Mouse (Mus musculus): ENCODE measurements around the gene Cdh5. TPM values are rescaled to one million over a fixed set of nuclear protein-coding genes. Genes with fewer than 3 reads are reported as not detected.
"Not testable (repeated sequence)": the region's sequence is repeated elsewhere in the genome, so short reads cannot be mapped to it uniquely, and the experiment has no call there.

Cdh5 gene
- polyA plus RNA-seq (2016; fragmentation: Nextera tagmentation; extraction: Ambion mirVana) = 16.2 and 19.2 TPM in 2 replicates

DNA sequence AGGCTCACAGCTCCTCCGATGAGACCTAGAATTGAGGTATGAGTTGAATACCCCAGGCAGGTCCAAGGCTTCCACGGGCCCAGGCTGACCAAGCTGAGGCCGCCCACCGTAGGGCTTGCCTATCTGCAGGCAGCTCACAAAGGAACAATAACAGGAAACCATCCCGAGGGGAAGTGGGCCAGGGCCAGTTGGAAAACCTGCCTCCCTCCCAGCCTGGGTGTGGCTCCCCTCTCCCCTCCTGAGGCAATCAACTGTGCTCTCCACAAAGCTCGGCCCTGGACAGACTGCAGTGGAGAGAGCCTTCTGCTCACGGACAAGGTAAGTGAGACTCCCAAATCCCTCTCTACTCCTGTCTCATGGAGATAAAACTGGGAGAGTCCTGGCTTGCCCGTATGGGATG is at the start of gene Cdh5:
TSS of gene Cdh5 (plus strand) at position 211 of the 400 bp plus-strand sequence.
- Histone ChIP-seq H3K36me3 (no peaks in the 10 kb centered on the region), H3K4me2 (no peak within 1 kb of the TSS), H3K4me3 (replicated peaks) (peak within 1 kb of the TSS; percentile 7; the same call in 1 of the 2 replicates), H3K9me3 (no peaks in the 10 kb centered on the region), H3K27me3 (no peaks in the 10 kb centered on the region), H3K4me1 (replicated peaks) (peaks cover 4% of the 10 kb centered on the region), H3K9ac (replicated peaks) (no peak within 1 kb of the TSS), H3K27ac (no peak within 1 kb of the TSS)
- 76% methylated on average over 8 of the region's 8 CpGs for WGBS
- no peak for ATAC-seq (ENCODE audit: insufficient number of reproducible peaks, insufficient read depth, low FRiP score, low TSS enrichment, low read depth)

DNA sequence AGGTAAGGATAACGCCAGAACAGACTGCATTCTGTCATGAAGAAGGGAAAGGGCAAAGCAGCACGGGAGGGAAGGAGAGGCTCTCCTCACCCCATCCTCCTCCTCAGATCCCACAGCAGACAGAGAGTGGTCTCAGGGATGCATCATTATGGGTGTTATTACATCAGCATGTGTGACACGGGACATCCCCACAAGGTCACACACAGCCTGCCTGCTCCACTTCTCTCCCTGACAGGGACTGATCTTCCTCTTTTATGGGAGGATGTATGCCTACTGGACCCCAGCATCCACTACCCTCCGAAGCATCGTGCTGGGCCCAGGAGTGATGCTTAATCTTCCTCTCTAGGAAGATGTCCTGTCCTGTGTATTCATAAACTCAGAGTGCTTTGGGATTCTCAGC is 41.5 kb upstream of the Cdh5 start:
- no peaks in the 10 kb centered on the region for H3K9me3 ChIP-seq
- no peak overlapping the region for H3K27ac ChIP-seq
- 72% methylated on average over 5 of the region's 5 CpGs for WGBS
- no peaks in the 10 kb centered on the region for H3K36me3 ChIP-seq
- H3K4me2 ChIP-seq = no peak overlapping the region
- H3K9ac ChIP-seq (replicated peaks) = no peak overlapping the region
- no peak overlapping the region for H3K4me3 ChIP-seq (replicated peaks)
- no peak for ATAC-seq (ENCODE audit: insufficient number of reproducible peaks, insufficient read depth, low FRiP score, low TSS enrichment, low read depth)
- H3K27me3 ChIP-seq = no peaks in the 10 kb centered on the region
- H3K4me1 ChIP-seq (replicated peaks) = peaks cover 16% of the 10 kb centered on the region

DNA sequence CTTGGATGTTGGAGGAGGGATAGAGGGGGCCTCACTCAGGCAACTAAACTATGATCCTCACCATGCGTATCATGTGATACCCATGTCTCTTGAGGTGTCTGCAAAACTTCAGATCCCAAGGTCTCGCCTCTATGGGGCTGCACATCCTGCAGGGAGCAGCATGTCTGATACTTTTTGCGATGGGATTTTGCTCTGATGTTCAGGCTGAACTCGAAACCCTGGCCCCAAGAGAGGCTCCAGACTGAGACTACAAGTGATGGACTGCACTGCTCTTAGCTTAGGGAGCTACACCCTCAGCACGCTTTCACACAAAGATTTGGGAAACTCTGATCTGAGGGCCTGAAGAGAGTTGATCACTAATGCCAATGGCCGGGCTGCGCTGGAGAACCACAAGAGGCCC is 41.0 kb upstream of the Cdh5 start:
- 84% methylated on average over 7 of the region's 7 CpGs for WGBS
- Histone ChIP-seq H3K4me2 (no peak overlapping the region), H3K4me3 (replicated peaks) (no peak overlapping the region), H3K36me3 (no peaks in the 10 kb centered on the region), H3K4me1 (replicated peaks) (peaks cover 16% of the 10 kb centered on the region), H3K27me3 (no peaks in the 10 kb centered on the region), H3K9ac (replicated peaks) (no peak overlapping the region), H3K9me3 (no peaks in the 10 kb centered on the region), H3K27ac (no peak overlapping the region)
- ATAC-seq (ENCODE audit: insufficient number of reproducible peaks, insufficient read depth, low FRiP score, low TSS enrichment, low read depth) = no peak

DNA sequence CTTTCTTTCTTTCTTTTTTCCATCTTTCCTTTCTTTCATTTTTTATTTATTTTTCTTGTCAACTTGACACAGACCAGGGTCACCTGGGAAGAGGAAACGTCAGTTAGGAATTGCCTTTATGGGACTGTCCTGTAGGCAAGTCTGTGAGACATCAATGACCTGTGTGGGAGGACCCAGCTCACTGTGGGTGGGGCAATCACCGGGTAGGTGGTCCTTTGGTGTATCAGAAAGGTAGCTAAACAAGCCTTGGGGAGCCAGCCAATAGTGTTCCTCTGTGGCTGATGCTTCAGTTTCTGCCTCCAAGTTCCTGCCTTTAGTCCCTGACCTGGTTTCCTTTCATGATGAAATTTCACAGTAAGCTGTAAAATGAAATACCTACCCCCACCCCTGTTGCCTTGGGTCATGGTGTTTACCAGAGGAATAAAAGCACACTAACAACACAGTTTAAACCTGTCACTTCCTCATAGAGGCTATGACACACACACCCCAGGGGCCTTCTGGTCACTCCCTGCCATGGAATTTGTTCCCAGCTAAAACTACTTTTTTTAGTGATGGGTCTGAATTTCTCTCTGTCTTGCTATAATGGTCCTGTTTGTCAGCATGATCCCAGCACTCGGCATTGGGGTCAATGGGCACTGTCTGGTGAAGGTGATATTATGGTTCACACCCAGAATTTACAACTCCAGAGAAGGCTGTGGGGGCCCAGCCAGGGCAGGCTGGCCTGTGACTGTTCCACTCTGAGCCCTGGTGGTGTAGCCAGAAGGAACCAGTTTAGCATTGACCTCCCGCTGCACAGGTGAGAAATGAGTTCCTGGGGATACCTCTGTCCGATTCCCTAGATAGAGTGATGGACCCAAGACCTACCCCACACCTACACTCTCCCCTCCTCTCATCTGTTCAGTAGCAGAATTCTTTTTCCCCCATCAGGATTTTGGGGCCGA is 40.1 kb upstream of the Cdh5 start:
- Histone ChIP-seq H3K27ac (no peak overlapping the region), H3K4me1 (replicated peaks) (peaks cover 16% of the 10 kb centered on the region), H3K4me2 (no peak overlapping the region), H3K9ac (replicated peaks) (no peak overlapping the region), H3K27me3 (no peaks in the 10 kb centered on the region), H3K9me3 (no peaks in the 10 kb centered on the region), H3K4me3 (replicated peaks) (no peak overlapping the region), H3K36me3 (no peaks in the 10 kb centered on the region)
- 59% methylated on average over 6 of the region's 6 CpGs for WGBS
- ATAC-seq (ENCODE audit: insufficient number of reproducible peaks, insufficient read depth, low FRiP score, low TSS enrichment, low read depth) = no peak; the same call in 1 of the 2 replicates

DNA sequence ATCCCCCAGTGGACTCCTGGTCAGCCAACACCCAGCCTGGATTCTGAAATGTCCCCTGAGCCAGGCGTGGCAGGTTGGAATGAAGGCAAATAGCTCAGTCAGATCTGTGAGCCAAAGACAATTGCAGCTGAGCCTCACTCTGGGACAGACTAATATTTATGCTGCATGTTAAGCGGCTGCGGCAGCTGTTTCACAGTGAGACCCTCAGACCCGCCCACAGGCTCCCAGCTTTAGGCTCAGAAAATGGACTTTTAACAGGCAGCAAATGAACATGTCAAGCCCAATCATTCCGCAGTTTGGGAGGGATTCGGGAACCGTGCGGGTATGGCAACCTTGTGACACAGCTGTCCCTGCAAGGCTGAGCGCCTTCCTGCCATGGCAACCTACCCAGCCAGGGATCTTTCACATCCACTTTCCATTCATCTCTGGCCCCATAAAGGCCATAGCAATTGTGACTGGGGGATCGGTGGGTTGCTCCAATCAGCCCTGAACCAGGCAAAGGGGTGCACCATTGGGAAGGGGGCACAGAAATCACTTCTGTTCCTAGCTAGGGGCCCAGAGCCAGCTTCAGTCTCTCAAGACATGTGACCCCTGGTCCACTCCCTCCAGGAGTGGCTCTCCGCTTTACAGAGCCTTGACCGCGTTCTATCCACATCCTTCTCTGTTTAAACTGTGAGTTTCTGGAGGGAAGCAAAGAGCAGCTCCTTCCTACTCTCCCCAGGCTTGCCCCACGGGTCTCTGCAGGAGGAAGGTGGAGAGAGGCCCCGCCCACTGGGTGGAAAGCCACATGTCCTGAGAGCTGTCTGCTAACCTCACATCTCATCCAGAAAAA is 39.2 kb upstream of the Cdh5 start:
- no peaks in the 10 kb centered on the region for H3K27me3 ChIP-seq
- H3K27ac ChIP-seq = no peak overlapping the region
- peaks cover 16% of the 10 kb centered on the region for H3K4me1 ChIP-seq (replicated peaks)
- no peaks in the 10 kb centered on the region for H3K9me3 ChIP-seq
- no peaks in the 10 kb centered on the region for H3K36me3 ChIP-seq
- no peak overlapping the region for H3K4me2 ChIP-seq
- no peak overlapping the region for H3K4me3 ChIP-seq (replicated peaks)
- ATAC-seq (ENCODE audit: insufficient number of reproducible peaks, insufficient read depth, low FRiP score, low TSS enrichment, low read depth) = no peak
- 65% methylated on average over 15 of the region's 15 CpGs for WGBS
- H3K9ac ChIP-seq (replicated peaks) = no peak overlapping the region

DNA sequence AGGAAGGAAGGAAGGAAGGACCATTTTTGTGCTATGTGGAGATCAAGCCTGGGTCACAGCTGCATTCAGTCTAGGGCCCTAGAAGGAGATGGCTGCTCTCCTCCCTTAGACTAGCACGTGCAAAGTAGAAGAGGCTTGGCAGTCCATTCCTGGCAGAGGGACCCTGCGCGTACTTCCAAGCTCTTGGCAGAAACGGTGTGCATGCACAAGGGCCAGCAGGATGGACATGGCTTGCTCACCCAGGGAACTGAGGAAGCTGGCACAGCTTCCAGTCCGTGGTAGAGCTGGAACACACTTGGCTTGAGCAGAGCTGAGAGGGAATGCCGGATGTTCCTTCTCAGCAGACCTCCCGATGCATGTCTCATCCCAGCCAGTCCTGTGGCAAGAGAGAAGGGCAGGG is 36.2 kb upstream of the Cdh5 start:
- no peaks in the 10 kb centered on the region for H3K36me3 ChIP-seq
- no peaks in the 10 kb centered on the region for H3K27me3 ChIP-seq
- no peak overlapping the region for H3K4me2 ChIP-seq
- H3K27ac ChIP-seq = no peak overlapping the region
- H3K9ac ChIP-seq (replicated peaks) = no peak overlapping the region
- ATAC-seq (ENCODE audit: insufficient number of reproducible peaks, insufficient read depth, low FRiP score, low TSS enrichment, low read depth) = no peak
- no peak overlapping the region for H3K4me3 ChIP-seq (replicated peaks)
- H3K9me3 ChIP-seq = no peaks in the 10 kb centered on the region
- 88% methylated on average over 7 of the region's 7 CpGs for WGBS
- H3K4me1 ChIP-seq (replicated peaks) = peaks cover 17% of the 10 kb centered on the region

DNA sequence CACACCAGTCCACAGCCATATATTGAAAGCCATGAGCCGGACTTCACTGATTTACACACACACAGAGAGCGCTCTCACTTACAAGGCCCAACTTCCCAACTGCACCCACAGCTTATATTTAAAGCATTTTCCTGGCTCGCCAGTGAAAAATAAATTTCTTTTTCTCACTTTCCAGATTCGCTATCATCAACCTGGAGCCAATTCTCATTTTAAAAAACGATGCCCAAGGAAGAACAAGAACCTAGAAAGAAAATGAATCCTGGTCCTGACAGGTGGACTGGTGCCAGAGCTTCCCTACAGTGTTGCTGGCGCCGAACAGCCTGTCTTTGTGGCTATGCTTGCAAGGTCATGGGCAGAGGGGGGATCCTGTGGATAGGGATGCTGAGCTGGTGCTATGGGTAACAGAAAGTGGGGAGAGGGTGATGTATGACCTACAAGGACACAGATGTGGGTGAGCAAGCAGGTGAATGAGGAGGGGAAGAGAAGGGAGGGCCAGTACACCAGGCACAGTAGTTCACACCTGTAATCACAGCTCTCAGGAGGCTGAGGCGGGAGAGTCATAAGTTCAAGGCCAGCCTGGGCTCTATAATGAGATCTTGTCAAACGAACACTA is 35.4 kb upstream of the Cdh5 start:
- WGBS = 90% methylated on average over 9 of the region's 9 CpGs
- no peak overlapping the region for H3K9ac ChIP-seq (replicated peaks)
- no peaks in the 10 kb centered on the region for H3K9me3 ChIP-seq
- no peaks in the 10 kb centered on the region for H3K36me3 ChIP-seq
- H3K4me3 ChIP-seq (replicated peaks) = no peak overlapping the region
- peaks cover 25% of the 10 kb centered on the region for H3K4me1 ChIP-seq (replicated peaks)
- ATAC-seq (ENCODE audit: insufficient number of reproducible peaks, insufficient read depth, low FRiP score, low TSS enrichment, low read depth) = no peak
- H3K4me2 ChIP-seq = no peak overlapping the region
- H3K27me3 ChIP-seq = no peaks in the 10 kb centered on the region
- H3K27ac ChIP-seq = no peak overlapping the region

DNA sequence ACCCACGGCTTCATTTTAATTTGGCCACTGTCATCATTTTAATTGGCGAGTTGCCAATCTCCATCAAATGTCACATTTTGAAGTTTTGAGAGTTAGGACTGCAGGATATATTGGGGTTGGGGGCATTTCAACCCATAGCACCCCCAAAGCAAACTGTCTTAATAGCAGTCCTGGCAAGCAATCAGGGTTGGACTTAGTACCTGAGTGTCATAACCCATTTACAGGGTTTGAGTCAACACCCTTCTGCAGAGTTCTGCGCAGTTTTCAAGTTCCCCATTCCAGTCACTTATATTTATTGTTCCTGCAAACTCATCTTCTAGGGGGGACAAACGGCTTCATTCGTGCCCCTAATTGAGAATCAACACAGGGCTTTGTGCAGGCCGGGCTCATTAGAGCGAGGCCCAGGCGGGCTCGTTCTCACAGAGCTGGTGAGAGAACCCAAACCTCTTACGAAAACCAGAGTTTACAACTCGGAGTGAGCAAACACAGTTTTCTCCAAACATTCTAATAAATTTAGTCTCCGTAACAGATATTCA is 34.0 kb upstream of the Cdh5 start:
- ATAC-seq (ENCODE audit: insufficient number of reproducible peaks, insufficient read depth, low FRiP score, low TSS enrichment, low read depth) = no peak
- Histone ChIP-seq H3K9ac (replicated peaks) (no peak overlapping the region), H3K27ac (no peak overlapping the region), H3K4me2 (no peak overlapping the region), H3K36me3 (no peaks in the 10 kb centered on the region), H3K27me3 (no peaks in the 10 kb centered on the region), H3K4me1 (replicated peaks) (peaks cover 13% of the 10 kb centered on the region), H3K9me3 (no peaks in the 10 kb centered on the region), H3K4me3 (replicated peaks) (no peak overlapping the region)
- WGBS = 74% methylated on average over 12 of the region's 12 CpGs

DNA sequence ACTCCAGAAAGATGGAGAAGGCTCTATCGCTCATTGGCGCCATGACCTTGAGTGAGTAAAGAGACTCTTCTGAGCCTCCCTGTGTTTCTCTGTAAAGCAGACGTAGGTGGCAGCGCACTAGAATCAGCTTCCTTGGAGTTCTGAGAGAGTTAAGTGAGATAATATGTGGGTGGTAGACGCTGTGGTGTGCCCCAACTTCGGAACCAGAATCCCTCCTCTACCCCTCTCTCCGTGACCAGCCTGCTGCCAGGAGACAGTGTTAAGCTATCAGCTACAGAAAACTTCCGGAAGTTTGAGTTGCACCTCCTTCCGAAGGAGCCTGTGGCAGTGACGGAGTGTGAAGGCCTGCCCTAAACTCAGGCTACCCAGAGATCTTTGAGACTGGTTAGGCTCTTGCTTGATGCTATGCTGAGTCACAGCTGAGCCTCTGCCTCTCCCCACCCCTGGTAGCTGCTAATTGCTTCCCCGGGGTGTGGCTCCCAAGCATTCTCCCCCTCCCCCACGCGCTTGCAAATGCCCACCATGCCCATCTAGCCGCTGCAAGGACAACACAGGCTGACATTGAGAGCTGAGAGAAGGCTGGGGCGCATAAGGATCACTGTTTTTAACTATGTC is 32.9 kb upstream of the Cdh5 start:
- no peak overlapping the region for H3K27ac ChIP-seq
- H3K9me3 ChIP-seq = no peaks in the 10 kb centered on the region
- no peak overlapping the region for H3K9ac ChIP-seq (replicated peaks)
- no peaks in the 10 kb centered on the region for H3K36me3 ChIP-seq
- H3K4me2 ChIP-seq = no peak overlapping the region
- no peak for ATAC-seq (ENCODE audit: insufficient number of reproducible peaks, insufficient read depth, low FRiP score, low TSS enrichment, low read depth)
- H3K4me1 ChIP-seq (replicated peaks) = peaks cover 12% of the 10 kb centered on the region
- no peaks in the 10 kb centered on the region for H3K27me3 ChIP-seq
- no peak overlapping the region for H3K4me3 ChIP-seq (replicated peaks)
- 71% methylated on average over 15 of the region's 15 CpGs for WGBS

DNA sequence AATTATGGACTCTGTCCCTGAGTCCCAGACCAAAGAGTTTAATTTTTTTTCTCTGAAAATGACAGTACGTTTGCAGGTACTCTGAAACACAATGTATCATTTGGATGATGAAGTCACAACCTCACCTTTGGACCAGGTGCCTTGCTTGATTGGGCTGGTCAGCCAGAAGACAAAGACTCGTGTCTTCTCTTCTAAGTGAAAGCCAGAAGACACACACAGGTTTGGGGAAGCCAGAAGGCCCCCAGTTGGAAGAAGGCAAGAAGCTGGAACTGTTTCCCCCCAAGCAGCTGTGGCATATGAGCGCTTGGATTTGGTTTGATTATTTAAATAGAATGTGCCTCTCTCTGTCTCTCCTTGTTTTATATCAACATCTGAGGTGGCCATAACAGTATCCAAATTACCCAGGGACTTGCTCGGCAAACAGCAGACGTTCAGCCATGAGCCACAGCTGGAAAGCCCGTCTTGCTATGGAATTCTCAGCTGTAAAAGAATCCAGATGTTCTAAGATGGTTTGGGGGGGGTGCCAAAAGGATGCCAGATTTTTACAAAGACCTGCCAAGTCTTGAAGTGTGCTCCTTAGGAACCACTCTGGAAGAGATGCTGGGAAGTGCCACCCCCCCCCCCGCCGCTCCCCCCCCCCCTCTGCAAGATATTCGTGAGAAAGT is 31.1 kb upstream of the Cdh5 start:
- not testable (repeated sequence) for H3K36me3 ChIP-seq; ATAC-seq (ENCODE audit: insufficient number of reproducible peaks, insufficient read depth, low FRiP score, low TSS enrichment, low read depth); H3K27me3 ChIP-seq; H3K9me3 ChIP-seq; H3K4me2 ChIP-seq; H3K9ac ChIP-seq (replicated peaks); H3K4me3 ChIP-seq (replicated peaks); H3K27ac ChIP-seq
- 41% methylated on average over 9 of the region's 9 CpGs for WGBS
- peaks cover 12% of the 10 kb centered on the region for H3K4me1 ChIP-seq (replicated peaks)
